Mouse (Mus musculus): Measurements from ENCODE around the gene Map3k12. TPM values are rescaled to one million over a fixed set of nuclear protein-coding genes. Genes with fewer than 3 reads are reported as not detected.
A peak's percentile ranks its signal among the peaks of the same experiment; 100 is the strongest.

Gene Map3k12
- polyA plus RNA-seq, 1 experiment from 2014 or later: 46.0 TPM

- Histone ChIP-seq H3K9ac (no peak overlapping the region), H3K27me3 (no peaks in the 10 kb centered on the region), H3K27ac (no peak overlapping the region), H3K9me3 (replicated peaks) (no peaks in the 10 kb centered on the region), H3K36me3 (peaks cover 88% of the 10 kb centered on the region), H3K4me3 (no peak overlapping the region), H3K4me2 (replicated peaks) (no peak overlapping the region), H3K4me1 (no peaks in the 10 kb centered on the region)
- 81% methylated on average over 3 of the region's 3 CpGs for WGBS
- no peak for ATAC-seq (ENCODE audit: low FRiP score)
These were observed 17.5 kb downstream of the Map3k12 start for GRCm38 (mm10) chr15:102499370-102499769.

- Histone ChIP-seq H3K27ac (no peak overlapping the region), H3K4me3 (no peak overlapping the region), H3K9ac (no peak overlapping the region), H3K4me2 (replicated peaks) (no peak overlapping the region), H3K27me3 (no peaks in the 10 kb centered on the region), H3K9me3 (replicated peaks) (no peaks in the 10 kb centered on the region), H3K36me3 (peaks cover 86% of the 10 kb centered on the region), H3K4me1 (no peaks in the 10 kb centered on the region)
- 92% methylated on average over 3 of the region's 3 CpGs for WGBS
- ATAC-seq (ENCODE audit: low FRiP score): no peak
These were observed 18.5 kb downstream of the Map3k12 start for GRCm38 (mm10) chr15:102498322-102498721.

GRCm38 (mm10) chr15:102487664-102488063, 29.2 kb downstream of the Map3k12 start:
- ATAC-seq (ENCODE audit: low FRiP score): no peak
- Histone ChIP-seq H3K4me2 (replicated peaks) (no peak overlapping the region), H3K4me1 (no peaks in the 10 kb centered on the region), H3K27ac (no peak overlapping the region), H3K9ac (no peak overlapping the region), H3K36me3 (peaks cover 80% of the 10 kb centered on the region), H3K4me3 (no peak overlapping the region), H3K9me3 (replicated peaks) (no peaks in the 10 kb centered on the region), H3K27me3 (no peaks in the 10 kb centered on the region)
- 65% methylated on average over 1 of the region's 1 CpGs for WGBS

- Histone ChIP-seq H3K27ac (no peak overlapping the region), H3K4me2 (replicated peaks) (no peak overlapping the region), H3K27me3 (no peaks in the 10 kb centered on the region), H3K9ac (no peak overlapping the region), H3K9me3 (replicated peaks) (no peaks in the 10 kb centered on the region), H3K4me1 (no peaks in the 10 kb centered on the region), H3K4me3 (no peak overlapping the region), H3K36me3 (peaks cover 86% of the 10 kb centered on the region)
- ATAC-seq (ENCODE audit: low FRiP score): no peak
- WGBS: 94% methylated on average over 12 of the region's 12 CpGs
These were observed 31.0 kb downstream of the Map3k12 start for GRCm38 (mm10) chr15:102485853-102486252.

GRCm38 (mm10) chr15:102483136-102483535, 33.7 kb downstream of the Map3k12 start:
- H3K4me3 ChIP-seq: no peak overlapping the region
- WGBS: 95% methylated on average over 3 of the region's 3 CpGs
- no peak overlapping the region for H3K4me2 ChIP-seq (replicated peaks)
- no peak overlapping the region for H3K9ac ChIP-seq
- H3K27ac ChIP-seq: no peak overlapping the region
- no peaks in the 10 kb centered on the region for H3K9me3 ChIP-seq (replicated peaks)
- no peak for ATAC-seq (ENCODE audit: low FRiP score)
- peaks cover 75% of the 10 kb centered on the region for H3K36me3 ChIP-seq
- H3K4me1 ChIP-seq: no peaks in the 10 kb centered on the region
- no peaks in the 10 kb centered on the region for H3K27me3 ChIP-seq

- no peak overlapping the region for H3K4me3 ChIP-seq
- ATAC-seq (ENCODE audit: low FRiP score): no peak
- no peak overlapping the region for H3K9ac ChIP-seq
- no peak overlapping the region for H3K4me2 ChIP-seq (replicated peaks)
- H3K27ac ChIP-seq: no peak overlapping the region
- H3K27me3 ChIP-seq: no peaks in the 10 kb centered on the region
- 93% methylated on average over 2 of the region's 2 CpGs for WGBS
- peaks cover 46% of the 10 kb centered on the region for H3K36me3 ChIP-seq
- no peaks in the 10 kb centered on the region for H3K9me3 ChIP-seq (replicated peaks)
- H3K4me1 ChIP-seq: peaks cover 7% of the 10 kb centered on the region
These were observed 42.3 kb downstream of the Map3k12 start for GRCm38 (mm10) chr15:102474520-102474919.

- H3K27ac ChIP-seq: no peak overlapping the region
- H3K4me3 ChIP-seq: no peak overlapping the region
- no peak for ATAC-seq (ENCODE audit: low FRiP score)
- peaks cover 7% of the 10 kb centered on the region for H3K4me1 ChIP-seq
- H3K4me2 ChIP-seq (replicated peaks): 0 out of 2 replicates have a peak overlapping the region, but pooled peaks have one; percentile 14
- H3K36me3 ChIP-seq: peaks cover 35% of the 10 kb centered on the region
- 74% methylated on average over 2 of the region's 2 CpGs for WGBS
- no peaks in the 10 kb centered on the region for H3K27me3 ChIP-seq
- no peak overlapping the region for H3K9ac ChIP-seq
- no peaks in the 10 kb centered on the region for H3K9me3 ChIP-seq (replicated peaks)
These were observed 43.6 kb downstream of the Map3k12 start for GRCm38 (mm10) chr15:102473246-102473645.

GRCm38 (mm10) chr15:102471727-102472126, 45.1 kb downstream of the Map3k12 start:
- Histone ChIP-seq H3K27me3 (no peaks in the 10 kb centered on the region), H3K4me3 (peak overlapping the region; percentile 81), H3K4me1 (peaks cover 7% of the 10 kb centered on the region), H3K9ac (peak overlapping the region; percentile 93), H3K36me3 (peaks cover 27% of the 10 kb centered on the region), H3K4me2 (replicated peaks) (peak overlapping the region; percentile 71), H3K9me3 (replicated peaks) (no peaks in the 10 kb centered on the region), H3K27ac (no peak overlapping the region)
- no peak for ATAC-seq (ENCODE audit: low FRiP score)

GRCm38 (mm10) chr15:102471295-102471645, 45.6 kb downstream of the Map3k12 start:
- 0% methylated on average over 10 of the region's 10 CpGs for WGBS
- ATAC-seq (ENCODE audit: low FRiP score): peak; percentile 0; the same call in 1 of the 2 replicates
- Histone ChIP-seq H3K36me3 (peaks cover 24% of the 10 kb centered on the region), H3K9me3 (replicated peaks) (no peaks in the 10 kb centered on the region), H3K9ac (peak overlapping the region; percentile 93), H3K4me2 (replicated peaks) (peak overlapping the region; percentile 71), H3K27me3 (no peaks in the 10 kb centered on the region), H3K4me3 (peak overlapping the region; percentile 81), H3K4me1 (peaks cover 7% of the 10 kb centered on the region), H3K27ac (peak overlapping the region; percentile 98)

- under 1% methylated on average over 30 of the region's 67 CpGs for WGBS
- Histone ChIP-seq H3K27me3 (no peaks in the 10 kb centered on the region), H3K9me3 (replicated peaks) (no peaks in the 10 kb centered on the region), H3K4me3 (peak overlapping the region; percentile 81), H3K4me2 (replicated peaks) (peak overlapping the region; percentile 71), H3K27ac (peak overlapping the region; percentile 98), H3K9ac (peak overlapping the region; percentile 93), H3K4me1 (peaks cover 7% of the 10 kb centered on the region), H3K36me3 (peaks cover 19% of the 10 kb centered on the region)
- ATAC-seq (ENCODE audit: low FRiP score): peak; percentile 82
These were observed 46.1 kb downstream of the Map3k12 start for GRCm38 (mm10) chr15:102470605-102471294.

- Histone ChIP-seq H3K4me3 (peak within 1 kb of the TSS; percentile 81), H3K4me1 (peaks cover 7% of the 10 kb centered on the region), H3K27ac (peak within 1 kb of the TSS; percentile 98), H3K36me3 (peaks cover 13% of the 10 kb centered on the region), H3K4me2 (replicated peaks) (peak within 1 kb of the TSS; percentile 71), H3K9ac (peak within 1 kb of the TSS; percentile 93), H3K27me3 (no peaks in the 10 kb centered on the region), H3K9me3 (replicated peaks) (no peaks in the 10 kb centered on the region)
- peak; percentile 99 for ATAC-seq (ENCODE audit: low FRiP score)
- under 1% methylated on average over 31 of the region's 40 CpGs for WGBS
These were observed 46.7 kb downstream of the Map3k12 start, which contains the start of gene Pcbp2 for GRCm38 (mm10) chr15:102470183-102470604. TSS of gene Pcbp2 (plus strand) at chr15:102470539.

GRCm38 (mm10) chr15:102468675-102469370, 48.0 kb downstream of the Map3k12 start:
- H3K4me1 ChIP-seq: peaks cover 7% of the 10 kb centered on the region
- H3K4me3 ChIP-seq: no peak overlapping the region
- 95% methylated on average over 9 of the region's 9 CpGs for WGBS
- no peak overlapping the region for H3K9ac ChIP-seq
- no peak for ATAC-seq (ENCODE audit: low FRiP score)
- H3K27ac ChIP-seq: no peak overlapping the region
- H3K27me3 ChIP-seq: no peaks in the 10 kb centered on the region
- H3K4me2 ChIP-seq (replicated peaks): no peak overlapping the region
- H3K36me3 ChIP-seq: no peaks in the 10 kb centered on the region
- no peaks in the 10 kb centered on the region for H3K9me3 ChIP-seq (replicated peaks)
